Mouse (Mus musculus) CD4-positive, CD25-positive, alpha-beta regulatory T cell, adult 4 months (primary cell): Measurements from ENCODE around the gene 1110002E22Rik. TPM values are rescaled to one million over a fixed set of nuclear protein-coding genes. Genes with fewer than 3 reads are reported as not detected.

Source experiments
- ATAC-seq: one replicate; pipeline ENCODE4 v1.8.0; 2017
- polyA plus RNA-seq, 2 experiments: library from polyadenylated mRNA; unstranded; fragments of 100-300 nt; shearing (Covaris generic); gene quantifications; one replicate each; pipeline ENCODE4 v1.2.1; 2017

1110002E22Rik gene
- polyA plus RNA-seq, 2 experiments from 2014 or later: not detected

DNA sequence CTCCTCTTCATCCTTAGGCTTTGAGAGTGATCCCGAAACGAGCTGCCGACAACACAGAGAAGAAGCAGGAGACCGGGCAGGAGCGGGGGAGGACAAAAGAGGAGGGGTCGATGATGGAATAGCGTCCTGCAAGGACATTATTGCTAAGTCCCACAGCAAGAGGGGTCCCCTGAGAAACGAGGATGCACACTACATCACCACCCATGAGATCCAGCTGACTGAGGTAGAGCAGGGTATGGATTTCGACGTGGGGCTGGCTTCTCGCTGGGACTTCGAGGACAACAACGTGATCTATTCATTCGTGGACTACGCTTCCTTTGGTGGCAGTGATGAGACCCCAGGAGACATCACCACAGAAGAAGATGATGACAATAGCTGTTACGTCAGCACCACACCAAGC is 1.1 kb downstream of the 1110002E22Rik start:
- ATAC-seq: no peak

DNA sequence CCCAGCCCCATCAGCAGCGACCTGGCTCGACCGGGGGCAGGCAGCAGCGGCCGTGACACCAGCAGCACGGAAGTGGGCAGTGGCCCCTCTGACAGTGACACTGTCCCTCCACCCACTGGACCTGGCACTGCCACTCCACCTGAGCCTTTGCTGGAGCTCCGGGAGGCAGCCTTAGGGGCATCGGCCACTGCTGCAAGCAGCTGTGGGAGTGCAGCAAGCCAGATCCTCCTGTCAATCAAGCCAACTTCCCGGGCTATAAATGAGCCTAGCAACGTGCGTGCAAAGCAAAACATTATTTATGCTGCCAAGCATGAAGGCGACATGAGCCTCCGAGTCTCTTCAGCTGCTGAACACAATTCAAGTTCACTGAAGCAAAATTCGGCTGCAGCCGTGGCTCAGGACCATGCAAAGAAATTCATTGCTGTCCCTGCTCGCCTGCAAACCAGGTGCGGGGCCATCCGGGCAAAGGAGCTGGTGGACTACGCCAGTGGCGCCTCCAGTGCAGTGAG is 1.6 kb downstream of the 1110002E22Rik start:
- no peak for ATAC-seq

DNA sequence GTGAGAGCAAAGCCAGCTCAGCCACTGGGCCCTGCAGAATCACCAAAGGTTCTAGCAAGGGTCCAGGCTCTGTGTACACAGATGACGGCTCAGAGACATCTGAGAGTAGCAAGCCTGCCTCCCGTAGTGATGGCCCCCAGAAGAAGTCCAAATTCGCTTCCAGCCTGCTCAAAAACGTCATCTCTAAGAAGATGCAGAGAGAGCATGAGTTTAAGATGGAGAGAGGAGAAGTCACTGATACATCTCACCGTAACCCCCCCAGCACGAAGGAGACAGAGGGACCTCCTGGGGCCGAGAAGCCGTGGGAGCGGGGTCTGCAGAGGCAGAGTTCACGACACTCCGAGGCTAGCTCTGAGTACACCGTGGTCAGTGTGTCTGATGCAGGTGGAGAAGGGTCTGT is 2.4 kb downstream of the 1110002E22Rik start, which contains the start of gene Gm5105:
Gene Gm5105, minus strand, starts transcription at position 101 of the 400 bp plus-strand sequence.
- no peak for ATAC-seq

DNA sequence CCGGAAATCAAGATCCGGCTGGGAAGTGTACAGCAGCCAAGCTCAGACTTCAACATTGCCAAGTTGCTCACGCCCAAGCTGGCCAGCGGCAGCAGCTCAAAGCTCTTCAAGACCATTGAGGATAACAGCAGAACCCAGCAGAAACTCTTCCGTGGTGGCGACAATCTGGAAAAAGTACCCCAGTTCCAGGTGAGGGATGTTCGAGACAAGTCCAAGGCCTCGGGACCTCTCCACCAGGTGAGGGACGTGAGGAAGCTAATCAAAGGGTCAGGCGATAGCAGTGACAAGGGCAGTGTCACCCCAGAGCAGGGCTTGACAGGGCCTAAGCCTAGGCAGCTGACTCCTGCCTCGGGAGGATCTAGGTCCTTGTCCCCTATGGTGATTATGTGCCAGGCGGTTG is 3.3 kb downstream of the 1110002E22Rik start:
- no peak for ATAC-seq

DNA sequence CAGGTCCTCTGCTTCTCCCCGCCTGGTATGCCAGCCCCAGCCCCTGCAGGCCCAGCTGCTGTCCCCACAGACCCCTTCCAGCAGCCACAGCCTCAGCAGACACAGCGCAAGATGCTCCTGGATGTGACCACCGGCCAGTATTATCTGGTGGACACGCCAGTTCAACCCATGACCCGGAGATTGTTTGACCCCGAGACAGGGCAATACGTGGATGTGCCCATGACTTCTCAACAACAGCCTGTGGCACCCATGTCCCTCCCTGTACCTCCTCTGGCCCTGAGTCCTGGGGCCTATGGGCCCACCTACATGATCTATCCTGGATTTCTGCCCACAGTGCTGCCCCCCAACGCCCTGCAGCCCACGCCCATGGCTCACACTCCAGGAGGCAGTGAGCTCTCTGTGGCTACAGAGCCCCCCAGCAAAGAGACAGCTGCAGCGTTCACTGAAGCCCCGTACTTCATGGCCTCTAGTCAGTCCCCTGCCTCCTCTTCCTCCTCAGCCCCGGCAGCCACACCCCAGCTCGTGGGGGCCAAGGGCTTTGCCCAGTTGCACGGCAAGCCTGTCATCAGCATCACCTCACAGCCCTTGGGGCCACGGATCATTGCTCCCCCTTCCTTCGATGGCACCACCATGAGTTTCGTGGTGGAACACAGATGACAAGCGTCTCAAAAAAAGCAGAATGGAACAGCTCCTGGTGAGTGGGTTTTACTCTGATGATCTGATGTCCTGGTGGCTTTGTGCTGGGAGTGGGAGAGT is 5.1 kb downstream of the 1110002E22Rik start:
- ATAC-seq: no peak

DNA sequence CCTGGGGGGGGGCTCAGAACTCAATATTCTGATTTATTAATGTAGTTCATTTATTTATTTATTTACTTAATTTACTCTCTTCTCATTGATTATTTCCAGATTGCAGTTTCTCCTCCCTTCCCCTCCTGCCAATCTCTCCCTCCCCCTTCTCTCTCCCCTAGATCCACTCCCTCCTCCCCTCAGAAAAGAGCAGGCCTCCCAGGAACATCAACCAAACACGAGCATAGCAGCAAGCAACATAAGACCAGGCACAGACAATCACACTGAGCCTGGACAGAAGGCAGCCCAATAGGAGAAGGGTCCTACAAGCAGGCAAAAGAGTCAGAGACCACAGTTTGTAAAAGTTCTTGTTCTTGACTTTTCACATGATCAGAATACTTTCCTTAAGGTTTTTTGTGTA is 6.2 kb downstream of the 1110002E22Rik start:
- no peak for ATAC-seq

DNA sequence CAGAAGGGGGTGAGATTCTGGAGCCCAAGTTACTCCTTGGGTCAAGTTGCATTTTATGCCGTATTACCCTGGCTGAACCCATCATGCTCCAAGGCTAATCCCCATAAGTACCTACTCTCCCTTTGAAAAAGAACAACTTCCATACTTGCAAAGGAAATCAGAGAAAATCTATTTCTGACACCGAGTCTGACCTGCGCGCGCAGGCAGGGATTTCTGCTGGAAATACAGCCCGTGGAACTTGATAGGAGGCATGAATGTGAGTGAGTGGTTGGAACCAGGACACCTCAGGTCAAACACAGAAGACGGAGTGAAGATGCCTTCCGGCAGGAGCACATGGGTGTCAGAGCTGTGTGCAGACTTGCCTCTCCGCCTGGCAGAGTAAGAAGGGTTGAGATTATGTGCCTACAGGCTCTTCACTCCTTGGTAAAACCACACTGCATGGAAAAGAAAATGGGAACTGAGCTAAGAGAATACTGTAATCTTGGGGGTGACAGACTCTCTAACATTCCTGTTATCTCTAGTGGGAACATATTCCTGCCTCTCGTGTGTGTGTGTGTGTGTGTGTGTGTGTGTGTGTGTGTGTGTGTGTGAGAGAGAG is 6.7 kb downstream of the 1110002E22Rik start:
- ATAC-seq: no peak

DNA sequence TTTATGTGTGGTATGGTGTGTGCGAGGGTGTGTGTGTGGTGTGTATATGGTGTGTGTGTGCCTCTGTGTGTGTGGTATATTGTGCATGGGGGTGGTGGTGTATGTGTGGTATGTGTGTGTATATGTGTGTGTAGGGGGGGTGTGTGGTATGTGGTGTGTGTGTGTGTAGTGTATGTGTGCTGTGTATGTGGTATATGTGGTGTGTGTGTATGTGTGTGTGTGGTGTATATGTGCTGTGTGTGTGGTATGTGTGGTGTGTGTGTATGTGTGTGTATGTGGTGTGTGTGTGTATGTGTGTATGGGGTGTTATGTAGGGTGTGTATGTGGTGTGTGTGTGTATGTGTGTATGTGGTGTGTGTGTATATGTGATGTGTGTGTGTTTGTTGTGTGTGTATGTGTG is 9.4 kb downstream of the 1110002E22Rik start:
- ATAC-seq: no peak

DNA sequence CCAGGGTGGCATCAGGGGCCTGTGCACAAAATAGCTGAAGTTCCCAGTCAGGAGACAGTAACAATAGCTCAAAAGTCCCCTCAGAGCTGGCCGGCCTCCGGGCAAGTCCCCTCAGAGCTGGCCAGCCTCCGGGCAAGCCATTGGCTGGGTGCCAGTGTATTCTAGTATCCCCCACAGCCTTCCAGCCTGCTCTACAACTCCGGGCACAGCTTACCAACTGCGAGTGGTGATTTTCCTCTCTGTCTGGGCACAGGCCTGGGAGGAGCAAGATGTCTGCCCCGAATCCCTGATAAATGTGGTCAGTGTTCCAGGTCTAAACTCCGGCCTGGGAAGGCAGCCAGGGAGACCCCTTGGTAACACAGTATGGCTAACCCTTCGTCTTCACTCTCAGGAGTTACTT is 10.4 kb downstream of the 1110002E22Rik start:
- ATAC-seq: no peak

DNA sequence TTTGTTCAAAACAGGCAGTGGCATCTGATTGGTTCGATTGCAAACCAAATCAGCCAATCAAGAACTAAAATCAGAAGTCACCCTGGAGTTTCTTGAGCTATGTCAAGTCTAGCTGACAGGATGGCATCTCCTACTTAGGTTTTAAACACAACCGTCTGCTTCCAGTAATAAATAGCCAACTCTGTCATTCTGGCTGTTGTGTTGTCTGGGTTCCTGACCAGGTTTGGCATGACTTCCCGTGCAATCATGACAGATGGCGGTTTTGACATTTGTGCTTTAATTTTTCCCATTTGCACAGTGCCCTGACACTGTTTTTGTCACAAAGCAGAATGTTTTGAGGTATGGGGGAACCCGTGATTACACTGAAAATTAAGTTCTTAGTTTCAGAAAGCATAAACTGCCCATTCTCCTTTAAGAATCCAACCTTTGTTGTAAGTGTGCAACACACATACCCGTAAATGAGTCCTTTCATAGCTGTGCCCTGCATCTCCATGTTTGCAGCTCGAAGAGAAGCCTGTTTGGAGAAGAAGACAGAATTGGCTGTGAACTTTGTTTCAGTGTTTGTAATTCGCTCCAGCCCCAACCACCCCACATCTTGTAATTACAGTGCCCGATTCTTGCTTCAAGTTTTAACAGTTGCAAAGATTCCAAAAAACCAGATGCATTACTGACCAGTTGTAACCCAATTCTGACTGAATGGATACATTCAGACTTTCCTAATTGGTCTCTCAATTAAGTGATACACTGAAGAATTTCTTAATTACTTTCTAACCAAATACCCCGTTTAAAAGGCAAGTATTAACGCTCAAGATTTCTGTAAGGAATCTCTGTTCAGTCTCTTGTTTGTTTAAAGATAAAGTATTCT is 12.9 kb downstream of the 1110002E22Rik start:
- ATAC-seq: no peak

DNA sequence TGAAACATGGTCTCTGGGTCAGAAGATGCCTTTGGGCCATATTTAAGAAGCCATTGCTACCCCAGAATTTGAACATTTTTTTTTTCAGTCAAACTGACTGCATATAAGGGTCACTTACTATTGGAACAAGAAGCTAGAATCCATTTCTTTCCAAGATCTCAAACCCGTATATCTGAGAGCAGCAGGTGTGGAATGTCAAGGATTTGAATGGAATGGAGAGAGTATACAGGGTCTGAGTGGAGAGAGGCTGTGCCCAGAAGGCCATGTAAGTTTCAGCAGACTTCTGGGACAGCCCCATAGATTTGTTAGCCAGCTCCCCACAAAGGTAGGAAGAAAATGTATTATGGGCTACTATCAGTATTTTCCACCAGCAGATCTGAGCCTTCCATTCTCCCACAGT is 13.8 kb downstream of the 1110002E22Rik start:
- ATAC-seq: no peak

DNA sequence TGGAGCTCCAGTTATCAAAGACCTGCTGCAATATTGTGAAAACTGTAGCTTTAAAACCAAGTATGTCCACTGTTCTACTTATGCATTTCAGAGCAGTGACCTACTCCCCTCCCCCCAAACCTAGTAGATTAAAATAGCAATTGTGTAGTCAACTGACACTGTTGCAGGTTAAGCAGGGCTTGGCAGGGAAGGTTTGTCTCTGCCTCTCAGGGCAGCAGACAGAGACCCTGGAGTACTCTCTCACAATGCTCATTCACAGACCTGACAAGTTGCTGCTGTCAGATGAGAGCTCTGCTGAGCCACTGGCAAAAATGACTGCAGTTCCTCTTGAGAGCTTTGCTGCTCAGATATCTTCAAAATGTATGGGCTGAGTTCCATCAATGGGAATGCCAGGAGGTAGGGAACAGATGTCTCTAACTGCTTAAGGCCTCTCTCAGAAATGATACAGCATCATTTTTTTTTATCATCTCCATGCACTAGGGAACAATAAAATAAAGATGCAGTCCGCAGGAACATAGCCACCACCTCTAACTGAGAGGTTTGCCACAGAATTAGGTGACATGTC is 18.3 kb downstream of the 1110002E22Rik start:
- no peak for ATAC-seq

DNA sequence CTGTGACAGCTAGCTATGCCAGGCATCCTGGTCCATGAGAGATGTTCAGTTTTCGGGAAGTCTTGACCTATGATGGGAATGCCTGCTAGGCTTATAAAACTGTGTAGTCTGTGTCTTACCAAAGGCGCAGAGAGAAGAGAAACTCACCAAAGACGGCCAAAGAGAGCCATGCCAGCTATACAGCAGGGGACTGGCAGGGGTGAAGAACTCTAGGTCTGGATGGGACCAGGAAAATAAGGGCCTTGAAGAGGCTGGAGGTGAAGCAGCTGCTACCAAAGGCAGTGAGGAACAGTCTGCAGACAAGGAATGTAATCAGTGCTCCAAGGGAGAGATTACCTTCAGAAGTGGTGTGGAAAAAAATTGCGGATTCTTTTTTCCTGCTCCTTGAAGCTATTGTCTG is 19.0 kb downstream of the 1110002E22Rik start:
- ATAC-seq: no peak

DNA sequence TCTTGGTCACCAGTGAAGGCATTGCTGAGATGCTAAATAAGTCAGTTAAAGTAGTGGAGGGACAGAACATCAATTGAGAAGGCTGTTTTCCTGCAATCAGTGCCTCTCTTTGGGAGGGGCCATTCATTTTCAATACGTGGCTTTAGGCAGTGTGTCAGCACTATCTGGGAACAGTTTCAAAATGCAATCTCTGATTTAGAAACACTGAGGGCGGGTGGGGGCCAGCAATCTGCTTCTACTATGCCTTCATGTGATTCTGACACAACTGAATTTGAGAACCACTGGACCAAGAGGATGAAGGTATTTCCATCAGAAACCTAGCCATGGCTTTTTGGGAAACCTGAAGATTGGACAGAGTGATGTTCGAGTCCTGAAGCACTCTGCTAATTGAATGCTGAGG is 30.4 kb downstream of the 1110002E22Rik start:
- no peak for ATAC-seq

DNA sequence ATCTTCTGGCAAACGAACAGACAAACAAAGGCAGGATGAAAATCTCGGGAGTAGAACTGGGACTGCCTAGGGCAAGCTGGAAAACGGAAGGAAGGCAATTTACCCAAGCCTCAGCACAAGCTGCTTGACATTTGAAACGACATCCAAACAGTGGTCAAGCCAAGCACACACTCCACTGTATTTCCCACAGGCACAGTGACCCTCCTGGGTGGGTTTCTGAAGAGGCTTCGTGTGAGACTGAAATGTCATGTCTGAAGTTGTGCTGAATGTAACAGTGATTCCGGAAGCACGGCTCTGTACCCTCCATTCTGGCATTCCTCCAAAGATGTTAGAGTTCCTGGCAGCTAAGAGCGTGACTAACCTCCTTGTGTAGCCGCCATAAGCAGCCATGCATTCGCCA is 30.9 kb downstream of the 1110002E22Rik start:
- ATAC-seq: no peak

DNA sequence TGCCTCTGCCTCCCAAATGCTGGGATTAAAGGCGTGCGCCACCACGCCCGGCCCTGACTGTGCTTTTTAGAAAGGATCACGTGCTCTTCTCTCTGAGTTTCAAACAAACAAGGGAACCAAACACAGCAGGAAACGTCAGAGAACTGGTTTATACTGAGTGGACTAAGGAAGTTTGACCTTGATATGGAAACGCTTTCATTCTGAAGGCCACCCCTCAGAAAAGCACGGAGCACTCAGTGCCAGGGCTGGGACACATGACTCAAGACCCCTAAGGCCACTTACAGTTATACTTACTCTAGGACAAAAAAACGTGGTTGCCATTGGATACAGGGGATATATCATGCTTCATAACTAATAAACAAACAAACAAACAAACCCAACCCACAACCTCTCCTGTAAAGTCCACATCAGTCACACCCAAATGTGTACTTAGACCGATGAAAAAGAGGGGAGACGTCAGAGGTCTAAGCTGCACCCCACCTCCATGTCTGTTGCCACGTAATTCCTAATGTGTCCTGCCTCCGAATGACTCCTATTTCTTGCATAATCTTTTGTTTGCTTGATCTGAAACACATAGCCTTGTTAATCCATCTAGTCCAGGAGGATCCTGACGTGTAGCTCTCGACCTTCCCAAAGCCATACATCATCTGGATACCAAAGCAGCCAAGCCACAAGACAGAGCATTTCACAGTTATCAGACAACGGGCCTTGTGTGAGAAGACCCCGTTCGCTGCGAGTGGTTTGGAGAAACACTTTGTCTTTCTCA is 31.6 kb downstream of the 1110002E22Rik start:
- ATAC-seq: no peak

DNA sequence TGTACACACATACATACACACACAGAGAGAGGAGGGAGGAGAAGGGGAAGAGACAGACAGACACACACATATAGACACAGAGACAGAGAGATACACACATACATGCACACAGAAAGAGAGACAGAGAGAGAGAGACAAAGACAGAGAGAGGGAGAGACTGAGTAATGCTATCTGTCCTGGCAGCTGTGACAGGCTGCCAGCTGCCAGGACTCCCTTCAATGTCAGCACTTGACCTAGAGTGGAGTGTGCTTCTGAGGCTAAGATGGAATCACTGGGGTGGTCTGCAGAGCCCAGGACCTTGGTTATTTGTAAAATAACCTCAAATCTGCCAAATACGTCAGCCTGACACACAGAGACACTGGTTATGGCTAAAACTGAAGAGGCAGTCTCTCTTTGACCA is 32.9 kb downstream of the 1110002E22Rik start:
- no peak for ATAC-seq

DNA sequence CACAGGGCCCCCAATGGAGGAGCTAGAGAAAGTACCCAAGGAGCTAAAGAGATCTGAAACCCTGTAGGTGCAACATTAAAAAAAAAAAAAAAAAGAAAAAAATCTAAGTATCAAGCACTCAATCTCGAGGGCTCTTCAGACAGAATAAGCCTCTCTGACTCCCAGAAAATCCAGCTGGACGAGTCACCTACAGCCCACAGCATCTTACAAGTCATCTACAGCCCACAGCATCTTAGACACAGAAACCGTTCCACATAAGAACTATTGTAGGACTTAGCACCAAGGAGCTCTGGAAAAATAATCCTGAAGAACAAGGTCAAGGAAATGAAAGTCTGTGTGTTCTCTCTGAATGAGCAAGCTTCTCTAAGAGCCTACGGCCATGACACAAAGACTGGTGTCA is 37.1 kb downstream of the 1110002E22Rik start:
- no peak for ATAC-seq

DNA sequence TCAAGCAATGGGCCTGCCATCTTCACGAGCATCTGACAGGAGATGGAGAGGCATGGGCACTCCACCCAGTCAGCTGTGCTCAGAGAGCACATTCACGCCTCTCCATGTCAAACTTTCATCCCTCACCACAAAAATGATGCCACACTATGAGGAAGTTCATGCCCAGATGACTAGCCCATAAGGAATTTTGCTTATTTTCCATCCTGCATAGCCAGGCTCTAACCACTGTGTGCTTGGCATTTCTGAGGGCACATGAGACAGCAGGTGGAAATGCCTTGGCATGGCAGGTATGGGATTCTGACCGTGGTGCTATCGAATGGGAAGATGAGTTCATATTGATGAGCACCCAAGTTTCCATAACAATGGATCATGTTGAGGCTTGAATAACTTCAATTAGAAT is 38.8 kb downstream of the 1110002E22Rik start:
- no peak for ATAC-seq

DNA sequence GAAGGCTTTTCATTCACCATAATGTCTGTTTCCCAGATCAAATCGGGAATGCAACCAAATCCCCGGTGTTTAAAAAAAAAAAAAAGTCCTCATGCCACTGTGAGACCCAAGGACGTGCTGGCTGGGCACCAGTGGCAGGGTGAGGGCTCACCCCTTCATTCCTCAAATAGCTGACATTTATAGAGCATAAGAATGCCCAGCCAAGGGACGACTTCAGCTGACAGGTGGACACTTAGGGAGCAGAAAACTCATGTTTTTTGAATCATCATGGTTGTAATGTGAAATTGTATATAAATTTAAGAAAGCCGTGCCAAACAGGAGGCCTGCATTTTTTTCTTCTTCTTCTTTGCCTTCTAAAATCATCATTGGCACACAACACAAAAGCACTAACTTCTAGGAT is 40.2 kb downstream of the 1110002E22Rik start:
- ATAC-seq: no peak

DNA sequence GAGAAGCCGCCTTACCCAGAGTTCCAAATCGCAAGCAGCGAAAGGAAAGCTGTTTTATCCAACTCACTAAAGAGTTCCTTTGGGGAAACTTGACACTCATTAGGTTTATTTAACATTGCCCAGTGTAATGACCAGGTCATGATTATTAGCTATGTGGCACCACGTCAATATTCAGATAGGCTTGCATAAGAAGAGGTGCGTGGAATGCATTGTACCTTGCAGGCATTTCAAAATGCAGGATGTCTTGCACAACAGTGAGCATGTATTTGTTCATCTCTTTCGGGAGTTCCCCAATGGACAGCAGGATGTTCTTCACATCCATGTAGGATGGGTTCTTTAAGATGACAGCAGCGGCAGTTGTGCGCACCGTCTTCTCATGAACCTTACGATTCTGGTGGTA is 42.0 kb downstream of the 1110002E22Rik start:
- ATAC-seq: no peak
